Mouse (Mus musculus) kidney, postnatal 25 days (tissue): ENCODE data around the gene Bace2.

ENCODE experiments used
- DNase-seq, 2 experiments: peaks; one replicate each; pipeline ENCODE4 v3.0.0; 2021; ENCODE audit warnings: mixed read lengths in 2 of 2

Bace2 gene

DNA sequence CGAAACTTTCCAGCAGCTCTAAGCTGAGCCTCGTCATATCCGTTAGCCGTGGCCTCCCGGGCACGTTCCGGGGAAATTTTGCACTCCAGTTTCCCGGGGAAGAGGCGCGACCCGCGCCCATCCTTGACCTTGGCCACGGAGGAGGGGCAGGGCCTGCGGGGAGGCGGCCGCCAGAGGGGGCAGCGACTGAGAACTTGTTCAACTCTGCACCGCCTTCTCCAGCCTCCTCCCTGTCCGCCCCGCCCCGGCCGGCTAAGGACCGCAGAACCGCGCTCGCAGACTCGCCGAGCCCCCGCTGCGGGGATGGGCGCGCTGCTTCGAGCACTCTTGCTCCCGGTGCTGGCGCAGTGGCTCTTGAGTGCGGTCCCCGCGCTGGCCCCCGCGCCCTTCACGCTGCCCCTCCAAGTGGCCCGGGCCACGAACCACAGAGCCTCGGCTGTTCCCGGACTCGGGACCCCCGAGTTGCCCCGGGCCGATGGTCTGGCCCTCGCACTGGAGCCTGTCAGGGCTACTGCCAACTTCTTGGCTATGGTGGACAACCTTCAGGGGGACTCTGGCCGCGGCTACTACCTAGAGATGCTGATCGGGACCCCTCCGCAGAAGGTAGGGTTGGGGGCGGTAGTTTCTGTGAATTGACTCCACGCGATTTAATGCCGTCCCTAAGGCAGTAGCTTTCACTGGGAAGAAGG, at the start of gene Bace2:
TSS of gene Bace2 (plus strand) at position 244 of the 689 bp plus-strand sequence.
- peak; percentile 86 to 92 for DNase-seq

DNA sequence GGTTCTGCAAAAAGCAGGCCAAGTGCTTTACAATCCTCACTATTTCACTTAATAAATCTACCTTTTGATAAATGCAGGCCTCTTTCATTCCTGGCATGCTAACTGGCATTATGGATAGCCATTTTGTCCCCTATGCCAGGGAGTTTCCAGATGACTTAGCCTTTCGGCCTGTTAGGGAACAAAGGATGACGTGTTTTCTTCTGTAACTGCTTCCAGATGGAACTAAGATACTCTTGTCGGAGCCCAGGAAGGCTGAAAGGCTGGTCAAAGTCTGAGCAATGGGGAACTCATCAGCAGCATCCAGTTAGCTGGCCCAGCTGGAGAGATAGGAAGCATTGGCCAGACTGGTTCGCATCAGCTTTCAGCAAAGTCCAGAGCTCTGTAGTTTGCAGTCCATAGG, 48.9 kb upstream of the Bace2 start:
- DNase-seq, result no peak

GRCm38 (mm10) chr16:97309796-97310569, 46.6 kb upstream of the Bace2 start:
- DNase-seq, result no peak

DNA sequence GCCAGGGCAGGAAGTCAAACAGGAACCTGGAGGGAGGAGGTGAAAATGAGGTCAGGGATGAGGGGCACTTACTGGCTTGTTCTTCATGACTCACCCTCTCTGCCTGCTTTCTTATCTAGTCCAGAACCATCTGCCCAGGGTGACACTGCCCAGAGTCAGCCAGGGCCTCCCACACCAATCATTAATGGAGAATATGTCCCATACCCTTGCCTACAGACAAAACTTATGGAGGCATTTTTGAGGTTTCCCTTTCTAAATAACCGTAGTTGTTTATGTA, 46.0 kb upstream of the Bace2 start:
- DNase-seq, result no peak

- peak; percentile 56 to 90 for DNase-seq
These were observed 43.4 kb upstream of the Bace2 start for GRCm38 (mm10) chr16:97312960-97313686.

DNA sequence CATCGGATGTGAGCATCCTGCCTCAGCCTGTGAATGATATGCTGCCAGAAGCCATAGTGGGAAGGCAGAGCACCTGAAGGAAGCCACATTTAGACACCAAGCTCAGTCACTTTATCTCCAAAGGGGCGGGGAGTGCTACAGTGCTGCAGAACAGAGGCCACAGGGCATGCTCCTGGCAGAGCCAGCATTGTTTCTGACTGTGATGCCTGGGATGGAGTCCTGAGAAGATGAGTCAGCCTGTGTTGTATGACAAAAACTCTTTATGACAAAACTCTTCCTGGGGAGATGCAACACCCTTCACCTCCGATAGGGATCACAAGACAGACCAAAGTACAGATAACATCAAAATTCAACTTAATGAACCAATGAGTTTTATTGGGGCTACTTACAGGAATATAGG, 35.0 kb upstream of the Bace2 start:
- no peak for DNase-seq

- DNase-seq, result no peak
These were observed 33.9 kb upstream of the Bace2 start for GRCm38 (mm10) chr16:97322604-97323003.

- DNase-seq, result peak in 1 of 2 experiments; percentile 46
These were observed 30.6 kb upstream of the Bace2 start for GRCm38 (mm10) chr16:97325975-97326374.

GRCm38 (mm10) chr16:97328602-97329001, 27.9 kb upstream of the Bace2 start:
- no peak for DNase-seq

GRCm38 (mm10) chr16:97353013-97353412, 3.5 kb upstream of the Bace2 start:
- DNase-seq, result no peak

DNA sequence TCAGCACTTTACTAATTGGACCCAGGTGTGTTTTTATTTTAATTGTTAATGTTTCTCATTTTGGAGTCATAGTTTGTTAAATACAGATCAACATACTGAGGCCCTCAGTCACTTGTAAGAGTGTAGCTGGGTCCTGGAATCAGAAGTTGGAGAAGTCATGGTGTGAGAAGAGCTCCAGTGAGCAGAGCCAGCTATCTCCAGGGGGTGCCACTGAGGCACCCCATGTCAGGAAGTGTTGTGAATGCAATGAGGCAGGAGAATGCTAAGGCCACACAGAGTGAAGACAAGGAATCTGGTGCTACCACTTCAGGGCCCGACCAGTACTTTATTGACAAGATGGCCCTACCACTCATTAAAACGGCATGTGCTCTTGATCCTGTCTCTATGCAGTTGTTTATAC, 1.9 kb upstream of the Bace2 start:
- no peak for DNase-seq

DNA sequence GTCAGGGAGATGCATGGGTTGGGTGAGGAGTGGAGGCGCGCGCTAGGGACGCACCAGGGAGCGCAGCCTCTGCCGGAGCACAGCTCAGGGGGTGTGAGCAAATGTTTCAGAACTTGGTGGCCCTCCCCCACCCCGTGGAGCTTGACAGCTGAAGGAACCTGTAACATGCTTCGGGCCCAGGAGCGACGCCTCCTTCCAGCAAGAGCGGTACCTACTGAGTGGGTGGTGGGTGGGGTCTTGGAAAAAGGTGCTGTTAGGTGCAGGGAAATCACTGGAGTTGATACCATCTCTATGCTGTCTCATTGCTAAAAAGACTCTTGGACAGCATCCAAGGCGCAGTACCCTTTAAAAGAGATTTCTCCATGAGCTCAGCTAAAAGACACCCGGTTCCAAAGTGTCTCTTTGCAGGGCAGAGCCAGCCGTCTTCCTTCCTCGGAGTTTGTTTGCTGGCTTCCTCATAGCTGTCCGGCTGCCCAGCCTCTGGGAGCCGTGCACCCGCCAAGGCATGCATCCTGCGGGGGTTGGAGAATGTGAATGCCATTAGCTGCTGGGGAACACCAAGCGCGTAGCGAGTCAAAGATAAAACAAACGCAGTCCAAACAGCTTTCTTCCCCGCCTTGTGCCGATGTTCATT, 763 bp downstream of the Bace2 start:
- DNase-seq, result peak; percentile 76 to 83

DNA sequence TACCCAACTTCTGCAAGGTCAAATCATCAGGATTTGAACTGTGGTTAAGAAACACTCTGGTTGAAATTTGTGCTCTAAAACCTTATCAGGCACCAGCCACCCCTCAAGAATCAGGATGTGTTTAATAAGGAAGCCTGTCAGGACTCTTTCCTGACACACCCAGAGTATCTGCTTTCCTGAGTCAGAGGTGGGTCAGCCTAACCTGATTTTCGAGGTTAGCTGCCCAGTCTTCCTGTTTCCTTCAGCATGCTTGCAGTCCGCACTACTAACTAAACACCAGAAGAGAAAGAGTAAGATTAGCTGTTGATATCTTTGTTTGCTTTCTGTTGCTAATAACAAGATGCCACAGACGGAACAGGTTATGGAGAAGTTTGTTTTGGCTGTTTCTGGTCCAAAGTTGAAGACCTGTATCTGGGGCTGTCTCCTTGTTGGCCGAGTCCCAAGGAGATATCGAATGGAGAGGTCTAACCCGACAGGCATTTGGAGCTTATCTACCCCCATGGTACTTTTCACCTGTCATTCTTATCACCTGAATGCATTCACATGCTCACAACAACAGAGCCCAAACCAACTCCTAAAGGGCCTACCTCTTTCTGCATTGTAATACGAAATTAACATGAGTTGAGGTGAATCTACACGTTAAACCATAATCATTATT, 5.8 kb downstream of the Bace2 start:
- DNase-seq, result no peak

GRCm38 (mm10) chr16:97366141-97366540, 9.6 kb downstream of the Bace2 start:
- DNase-seq, result peak in 1 of 2 experiments; percentile 19

DNA sequence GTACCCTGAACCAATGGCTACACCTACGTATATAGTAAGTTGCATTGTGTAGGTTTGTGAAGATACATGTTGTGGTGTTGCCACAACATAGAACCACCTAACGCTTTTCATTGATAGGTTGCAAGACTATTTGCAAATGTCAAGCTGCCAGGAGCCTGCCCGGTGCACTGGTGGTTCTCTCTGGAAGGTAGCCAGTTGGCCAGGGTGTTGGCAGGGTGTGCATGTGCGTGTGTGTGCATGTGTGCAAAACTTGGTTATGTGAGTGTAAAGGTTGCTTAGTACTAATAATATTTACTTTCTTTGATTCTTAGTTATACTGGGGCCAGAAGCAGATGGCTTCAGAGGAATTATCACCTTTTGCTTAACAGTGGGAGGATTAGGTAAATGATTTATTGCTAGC, 13.7 kb downstream of the Bace2 start:
- peak in 1 of 2 experiments; percentile 14 for DNase-seq

GRCm38 (mm10) chr16:97387955-97388354, 31.4 kb downstream of the Bace2 start:
- no peak for DNase-seq

GRCm38 (mm10) chr16:97391289-97391688, 34.7 kb downstream of the Bace2 start:
- no peak for DNase-seq

GRCm38 (mm10) chr16:97391701-97392384, 35.3 kb downstream of the Bace2 start:
- DNase-seq, result no peak

DNA sequence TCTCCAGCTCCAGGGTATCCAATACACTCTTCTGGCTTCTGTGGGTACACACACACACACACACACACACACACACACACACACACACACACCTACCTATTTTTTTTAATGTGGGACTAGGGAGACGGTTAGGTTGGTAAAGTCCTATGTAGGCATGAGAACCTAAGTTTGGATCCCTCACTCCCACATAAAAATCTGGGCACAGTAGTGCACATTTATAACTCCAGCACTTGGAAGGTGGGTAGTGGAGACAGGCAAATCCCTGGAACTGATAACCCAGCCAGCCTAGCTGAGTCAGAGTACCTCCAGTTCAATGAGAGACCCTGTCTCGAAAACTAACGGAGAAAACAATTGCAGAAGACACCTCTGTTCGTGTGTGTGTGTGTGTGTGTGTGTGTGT, 39.9 kb downstream of the Bace2 start:
- no peak for DNase-seq

DNA sequence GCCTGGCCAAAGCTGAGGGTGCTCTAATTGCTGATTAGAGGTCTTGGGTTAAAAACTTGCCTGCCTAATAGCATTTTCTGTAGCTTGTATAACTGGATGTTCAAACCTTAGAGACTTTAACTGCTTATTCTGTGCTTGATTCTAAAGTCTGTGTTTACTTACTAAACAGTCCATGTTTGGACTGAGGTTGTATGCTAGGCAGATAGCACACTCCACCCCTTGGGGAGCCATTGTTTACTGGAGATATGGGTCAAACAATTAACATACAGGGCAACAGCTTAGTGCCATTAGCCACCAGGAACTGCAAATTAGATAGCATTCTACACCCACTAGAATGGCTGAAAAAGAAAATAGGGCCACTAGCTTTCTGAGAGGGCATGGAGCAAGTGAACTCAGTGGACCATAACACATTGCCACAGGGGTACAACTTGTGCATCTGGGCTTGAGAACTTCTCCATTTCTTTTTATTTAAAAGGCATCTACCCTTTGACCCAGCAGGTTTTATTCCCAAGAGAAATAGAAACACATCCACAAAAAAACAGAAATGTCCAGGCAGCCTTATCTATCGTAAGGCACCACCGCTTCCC, 41.5 kb downstream of the Bace2 start:
- DNase-seq, result no peak

DNA sequence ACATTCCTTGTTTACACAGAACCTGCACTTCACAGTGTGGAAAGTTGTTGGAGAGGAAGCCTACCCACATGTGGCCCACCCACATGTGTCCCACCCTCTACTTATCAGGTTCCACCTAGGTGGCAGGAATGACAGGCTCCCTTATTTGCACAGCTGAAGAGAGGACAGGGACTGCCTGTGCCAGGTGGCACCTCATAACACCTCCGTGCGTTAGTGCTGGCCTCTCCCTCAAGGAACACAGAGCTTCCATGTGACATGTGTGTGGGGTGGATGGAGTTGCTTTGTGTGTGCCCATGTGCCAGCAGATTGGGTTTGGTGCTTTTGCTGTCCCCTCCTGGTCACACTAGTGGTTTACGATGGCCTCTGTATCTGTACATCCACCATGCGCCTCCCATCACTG, 43.4 kb downstream of the Bace2 start:
- DNase-seq, result no peak

DNA sequence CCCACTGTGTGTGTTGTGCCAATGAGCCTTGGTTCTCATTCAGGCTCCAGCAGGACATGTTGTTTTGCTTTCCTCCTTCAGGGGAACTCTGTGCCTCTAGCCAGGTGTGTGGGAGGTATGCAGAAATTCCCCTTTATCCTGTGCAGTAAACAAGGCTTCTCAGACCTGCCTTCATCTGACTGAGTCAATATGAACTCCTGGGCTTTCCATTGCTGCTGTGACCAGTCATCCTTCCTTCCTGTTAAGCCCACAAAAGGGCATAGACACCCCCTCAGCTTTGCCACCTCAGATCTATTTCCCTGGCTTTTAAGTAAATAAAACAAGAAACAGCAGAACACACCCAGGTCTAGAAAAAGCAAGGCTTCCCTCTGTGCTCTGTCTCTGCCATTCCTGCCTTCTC, 45.2 kb downstream of the Bace2 start:
- no peak for DNase-seq
